Mouse (Mus musculus) CH12.LX (cell line): ENCODE data around the gene Tmx2. TPM values are rescaled to one million over a fixed set of nuclear protein-coding genes. Genes with fewer than 3 reads are reported as not detected.

Experiments
- DNase-seq: peaks from one replicate; pipeline ENCODE4 v3.0.0-alpha.2; 2013; ENCODE audit errors: extremely low read depth
- H3K27ac ChIP-seq: 2 replicates; pipeline ENCODE4 v1.5.1; 2012; ENCODE audit warnings: low read depth, mild to moderate bottlenecking, control low read depth, moderate library complexity; ENCODE audit not compliant: insufficient read depth
- H3K27me3 ChIP-seq: replicated peaks from 2 replicates; pipeline ENCODE3; 2012; ENCODE audit warnings: inconsistent platforms
- H3K36me3 ChIP-seq, 2 experiments: replicated peaks in 1 of 2; 2 replicates each; pipeline versions ENCODE3 to v1.6.1; 2012; ENCODE audit warnings: inconsistent platforms in 1 of 2, low read length in 1 of 2, mild to moderate bottlenecking in 1 of 2, mixed read lengths in 1 of 2, moderate library complexity in 1 of 2; ENCODE audit not compliant: control insufficient read depth in 1 of 2, insufficient read depth in 1 of 2
- H3K4me1 ChIP-seq, 2 experiments: 2 replicates each; pipeline ENCODE4 v1.6.1; 2012; ENCODE audit warnings: inconsistent platforms in 1 of 2, moderate library complexity in 1 of 2; ENCODE audit not compliant: insufficient read depth in 2 of 2, control insufficient read depth in 1 of 2
- H3K4me2 ChIP-seq: 2 replicates; pipeline ENCODE4 v1.6.1; 2012; ENCODE audit warnings: low read depth, mild to moderate bottlenecking, control low read depth; ENCODE audit not compliant: poor library complexity, insufficient read depth, severe bottlenecking
- H3K4me3 ChIP-seq, 3 experiments: fragments of 150-350 bp in 1 of 3; sonication (generic) in 1 of 3; replicated peaks in 1 of 3; 2 replicates each; pipeline versions ENCODE3 to v1.5.1; 2011 to 2012; ENCODE audit warnings: low read depth in 2 of 3, low read length in 2 of 3, mild to moderate bottlenecking in 2 of 3, moderate library complexity in 2 of 3, control low read depth in 1 of 3, improper control_type of control experiment in 1 of 3, inconsistent platforms in 1 of 3, mixed read lengths in 1 of 3; ENCODE audit not compliant: poor library complexity in 1 of 3
- H3K79me2 ChIP-seq: replicated peaks from 2 replicates; pipeline ENCODE4 v1.6.1; 2012; ENCODE audit warnings: mild to moderate bottlenecking, moderate library complexity; ENCODE audit not compliant: control insufficient read depth, poor library complexity, insufficient read depth, severe bottlenecking; ENCODE audit errors: extremely low read depth
- H3K9ac ChIP-seq: 2 replicates; pipeline ENCODE4 v1.6.1; 2012; ENCODE audit warnings: low read depth, mild to moderate bottlenecking, control low read depth, moderate library complexity; ENCODE audit not compliant: insufficient read depth
- H3K9me3 ChIP-seq: replicated peaks from 2 replicates; pipeline ENCODE3; 2012; ENCODE audit warnings: low read length, inconsistent platforms, mixed read lengths
- BHLHE40 ChIP-seq: IDR thresholded peaks from 2 replicates; pipeline ENCODE4 v1.6.1; 2011; ENCODE audit warnings: mild to moderate bottlenecking, low read depth, low read length, improper control_type of control experiment
- ETS1 ChIP-seq: conservative IDR thresholded peaks from 2 replicates; pipeline ENCODE4 v1.6.1; 2012; ENCODE audit warnings: low read depth, mild to moderate bottlenecking, inconsistent platforms, low read length, improper control_type of control experiment, moderate library complexity
- HCFC1 ChIP-seq: IDR thresholded peaks from 2 replicates; pipeline ENCODE4 v1.6.1; 2012; ENCODE audit warnings: low read depth, mild to moderate bottlenecking, inconsistent platforms, low read length, improper control_type of control experiment
- KAT2A ChIP-seq: IDR thresholded peaks from 2 replicates; pipeline ENCODE4 v1.6.1; 2012; ENCODE audit warnings: low read length, improper control_type of control experiment, inconsistent platforms; ENCODE audit not compliant: insufficient replicate concordance
- MXI1 ChIP-seq: IDR thresholded peaks from 2 replicates; pipeline ENCODE4 v1.6.1; 2011; ENCODE audit warnings: mild to moderate bottlenecking, low read depth, low read length, improper control_type of control experiment
- NRF1 ChIP-seq: IDR thresholded peaks from 2 replicates; pipeline ENCODE4 v1.6.1; 2014; ENCODE audit warnings: low read depth, mild to moderate bottlenecking, inconsistent platforms, low read length, improper control_type of control experiment, moderate library complexity
- RAD21 ChIP-seq: IDR thresholded peaks from 2 replicates; pipeline ENCODE4 v1.6.1; 2011; ENCODE audit warnings: low read depth, mild to moderate bottlenecking, low read length, improper control_type of control experiment, moderate library complexity
- SMC3 ChIP-seq: IDR thresholded peaks from 2 replicates; pipeline ENCODE4 v1.6.1; 2011; ENCODE audit warnings: low read depth, low read length, improper control_type of control experiment
- TCF12 ChIP-seq: IDR thresholded peaks from 2 replicates; pipeline ENCODE4 v1.6.1; 2014; ENCODE audit warnings: low read depth, mild to moderate bottlenecking, inconsistent platforms, low read length, improper control_type of control experiment
- UBTF ChIP-seq: IDR thresholded peaks from 2 replicates; pipeline ENCODE4 v1.6.1; 2012; ENCODE audit warnings: low read depth, mild to moderate bottlenecking, inconsistent platforms, low read length, improper control_type of control experiment, moderate library complexity
- ZNF384 ChIP-seq: IDR thresholded peaks from 2 replicates; pipeline ENCODE4 v1.6.1; 2012; ENCODE audit warnings: low read depth, low read length, improper control_type of control experiment, inconsistent platforms
- dilution Hi-C: fragments of 300-500 bp; cut with MboI; formaldehyde crosslinking; loops from 2 replicates; pipeline ENCODE4 v1.14.3; 2020; ENCODE audit warnings: low sequenced_read_pairs; ENCODE audit not compliant: extremely low pct_unique_long_range_greater_than_20kb, extremely low pct_ligation_motif_present
- in situ Hi-C: fragments of 300-500 bp; cut with MboI; formaldehyde crosslinking; loops from 3 replicates; pipeline ENCODE4 v1.14.3; 2019; ENCODE audit warnings: low sequenced_read_pairs, low pct_ligation_motif_present, low pct_unique_long_range_greater_than_20kb, mixed read lengths
- polyA plus RNA-seq: library from polyadenylated mRNA; unstranded; fragments of >175 nt; gene quantifications from 2 replicates; pipeline ENCODE4 v1.2.1, GENCODE M21; 2012; ENCODE audit warnings: low read depth; ENCODE audit not compliant: insufficient read length
- total RNA-seq, 2 experiments: library from RNA; depleted of rRNA; stranded (reverse); fragments of 300-350 nt in 1 of 2; fragments of >200 nt in 1 of 2; gene quantifications; 2 replicates each; pipeline ENCODE4 v1.2.3; 2012 to 2014

Gene Tmx2
- total and polyA plus RNA-seq, 3 experiments: 68.1 to 76.5 (median 70.4) TPM

DNA sequence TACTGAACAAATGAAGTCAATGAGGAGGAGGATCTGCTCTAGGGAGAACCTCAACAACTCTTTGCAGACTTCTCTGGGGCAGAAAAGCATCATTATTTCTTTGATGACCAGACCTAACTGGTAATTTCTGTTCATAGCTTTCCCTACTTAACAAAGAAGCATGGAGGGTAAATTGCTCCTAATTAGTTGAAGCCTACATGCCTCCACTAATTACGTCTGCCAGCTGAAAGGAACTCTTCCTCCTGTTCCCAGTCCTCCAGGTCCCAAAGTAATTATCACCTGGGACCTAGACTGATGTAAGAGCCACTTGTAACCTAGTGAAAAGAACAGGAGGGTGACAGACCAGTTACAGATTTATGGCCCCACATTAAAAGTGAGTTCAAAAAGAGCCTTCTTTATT, 28.6 kb upstream of the Tmx2 start:
- TF ChIP-seq MXI1: no peak
- no peak for TF ChIP-seq NRF1
- TF ChIP-seq HCFC1: no peak
- H3K4me2 ChIP-seq: no peak overlapping the region
- peaks cover 40% of the 10 kb centered on the region for H3K79me2 ChIP-seq
- dilution Hi-C loops (no loop called here), in situ Hi-C loops (no loop called here)
- no peak overlapping the region for H3K27ac ChIP-seq
- H3K27me3 ChIP-seq: no peaks in the 10 kb centered on the region
- DNase-seq: no peak
- no peak overlapping the region for H3K9ac ChIP-seq
- peaks cover 0 to 36% of the 10 kb centered on the region in 2 experiments; a peak in 3 of 4 replicates for H3K4me1 ChIP-seq
- H3K9me3 ChIP-seq: no peaks in the 10 kb centered on the region
- peaks cover 33 to 79% of the 10 kb centered on the region in 2 experiments for H3K36me3 ChIP-seq
- H3K4me3 ChIP-seq: no peak overlapping the region

GRCm38 (mm10) chr2:84705295-84705694, 26.4 kb upstream of the Tmx2 start:
- dilution Hi-C loops (no loop called here), in situ Hi-C loops (no loop called here)
- H3K4me1 ChIP-seq: peaks cover 0 to 30% of the 10 kb centered on the region in 2 experiments; a peak in 3 of 4 replicates
- no peak overlapping the region for H3K4me2 ChIP-seq
- no peak overlapping the region for H3K27ac ChIP-seq
- H3K9me3 ChIP-seq: no peaks in the 10 kb centered on the region
- TF ChIP-seq SMC3 (no peak), UBTF (no peak)
- TF ChIP-seq, all 38 proteins: peak for 0
- DNase-seq: no peak
- H3K4me3 ChIP-seq: no peak overlapping the region
- H3K36me3 ChIP-seq: peaks cover 33 to 81% of the 10 kb centered on the region in 2 experiments
- H3K27me3 ChIP-seq: no peaks in the 10 kb centered on the region
- peaks cover 33% of the 10 kb centered on the region for H3K79me2 ChIP-seq
- H3K9ac ChIP-seq: no peak overlapping the region

GRCm38 (mm10) chr2:84704329-84704728, 25.4 kb upstream of the Tmx2 start:
- in situ Hi-C loops (no loop called here), dilution Hi-C loops (no loop called here)
- Histone ChIP-seq H3K9ac (no peak overlapping the region), H3K79me2 (peaks cover 25% of the 10 kb centered on the region), H3K27me3 (no peaks in the 10 kb centered on the region), H3K4me3 (no peak overlapping the region), H3K4me1 (peaks cover 0 to 26% of the 10 kb centered on the region in 2 experiments; a peak in 3 of 4 replicates), H3K4me2 (no peak overlapping the region), H3K36me3 (peaks cover 27 to 79% of the 10 kb centered on the region in 2 experiments), H3K27ac (no peak overlapping the region), H3K9me3 (no peaks in the 10 kb centered on the region)
- DNase-seq: no peak
- no peak for TF ChIP-seq ZNF384
- TF ChIP-seq TCF12: no peak
- no peak for TF ChIP-seq RAD21
- no peak for TF ChIP-seq KAT2A
- TF ChIP-seq ETS1: no peak
- no peak for TF ChIP-seq BHLHE40
